Mouse (Mus musculus): ENCODE results near the gene Cdc26. TPM values are rescaled to one million over a fixed set of nuclear protein-coding genes. Genes with fewer than 3 reads are reported as not detected.
A peak's percentile ranks its signal among the peaks of the same experiment; 100 is the strongest.

The Cdc26 gene
- polyA plus RNA-seq, 1 experiment from 2014 or later = 128 TPM

DNA sequence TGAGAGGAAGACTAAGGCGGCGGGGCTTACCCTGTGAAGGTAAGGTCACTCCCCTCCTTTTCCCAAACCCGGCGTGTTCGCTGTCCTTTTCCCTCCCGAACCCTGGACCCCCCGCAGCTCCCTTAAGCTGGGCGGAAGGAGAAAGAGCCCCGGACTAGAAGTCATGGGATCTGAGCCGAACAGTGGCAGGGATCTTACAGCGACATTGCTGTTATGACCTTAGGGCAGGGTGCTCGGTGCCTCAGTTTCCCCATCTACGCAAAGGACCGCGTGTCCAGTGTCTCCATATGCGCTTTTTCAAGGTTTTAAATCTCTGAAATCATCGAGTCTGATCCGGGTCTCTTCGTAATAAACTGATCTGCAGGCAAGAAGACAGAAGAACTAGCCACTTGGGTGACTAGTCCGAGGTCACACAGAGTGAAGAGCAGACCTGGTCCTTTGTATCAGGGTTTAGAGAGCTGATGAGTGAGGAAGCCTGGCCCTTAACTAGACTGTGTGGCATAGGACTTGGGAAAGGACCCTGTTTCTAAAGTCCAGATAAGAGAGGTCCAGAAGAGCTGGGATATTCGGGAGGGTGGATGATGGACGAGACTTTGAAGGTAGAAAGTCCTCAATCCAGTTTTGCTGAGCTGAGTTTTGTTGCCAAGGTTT, 47.5 kb downstream of the Cdc26 start:
- 0% methylated on average over 22 of the region's 22 CpGs for WGBS
- no peak; the same call in 1 of the 2 replicates for ATAC-seq (ENCODE audit: insufficient read depth, low FRiP score)

DNA sequence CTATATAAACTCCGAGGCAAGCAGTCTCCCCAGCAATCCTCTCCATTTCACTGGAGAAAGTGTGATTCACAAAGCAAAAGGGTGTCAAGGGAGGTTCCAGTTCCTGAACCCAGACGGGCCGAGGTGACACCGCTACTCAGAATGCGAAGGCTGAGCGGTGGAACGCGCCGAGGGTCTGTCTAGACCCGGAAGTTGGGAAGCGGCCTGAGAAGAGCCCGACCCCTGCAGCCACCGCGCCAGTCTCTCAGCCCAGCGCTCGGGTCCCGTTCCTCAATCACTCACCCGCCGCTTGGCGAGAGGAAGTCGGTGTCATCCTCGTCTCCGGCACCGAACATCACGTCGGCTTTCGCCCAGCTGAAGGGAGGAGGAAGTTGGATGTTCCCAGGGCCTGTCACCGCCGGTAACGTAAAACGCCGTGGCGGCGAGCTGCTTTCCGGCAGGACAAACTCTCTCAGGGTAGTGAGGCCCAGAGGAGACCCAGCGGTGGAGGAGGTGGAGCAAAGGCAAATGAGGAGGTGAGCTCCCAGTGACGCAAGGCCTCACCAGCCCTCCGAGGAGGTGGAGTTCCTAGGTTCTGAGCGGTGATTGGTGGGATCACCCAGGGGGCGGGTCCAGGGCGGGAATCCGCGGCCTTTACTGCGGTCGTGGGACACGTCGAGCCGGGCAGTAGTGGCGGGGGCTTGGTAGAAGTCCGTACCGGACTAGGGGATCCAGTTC, 48.2 kb downstream of the Cdc26 start, which contains the start of the genes Fkbp15 and Slc31a1:
Gene Fkbp15, minus strand, starts transcription at position 461 of the 717 bp plus-strand sequence.
Gene Slc31a1, plus strand, starts transcription at position 640 of the 717 bp plus-strand sequence.
- H3K4me1 ChIP-seq (ENCODE audit: control insufficient read depth, insufficient read depth, low read length) = peaks cover 13% of the 10 kb centered on the region
- H3K27ac ChIP-seq (ENCODE audit: low read length) = peak within 1 kb of the TSS; percentile 75
- no peaks in the 10 kb centered on the region for H3K27me3 ChIP-seq (ENCODE audit: control insufficient read depth, insufficient read depth, low read length)
- peak within 1 kb of the TSS; percentile 85 for H3K9ac ChIP-seq (ENCODE audit: low read length)
- peak within 1 kb of the TSS; percentile 67 for H3K4me2 ChIP-seq (ENCODE audit: low read depth, low read length)
- no peaks in the 10 kb centered on the region for H3K9me3 ChIP-seq (replicated peaks; ENCODE audit: control insufficient read depth, low read length)
- H3K36me3 ChIP-seq (ENCODE audit: control insufficient read depth, insufficient read depth, low read length) = no peaks in the 10 kb centered on the region
- WGBS = under 1% methylated on average over 51 of the region's 51 CpGs
- ATAC-seq (ENCODE audit: insufficient read depth, low FRiP score) = peak; percentile 100
- H3K4me3 ChIP-seq (replicated peaks; ENCODE audit: low read length) = peak within 1 kb of the TSS; percentile 83

More for the DNA sequence above, 47.5 kb downstream of the Cdc26 start:
- Histone ChIP-seq H3K9me3 (replicated peaks; ENCODE audit: control insufficient read depth, low read length) (no peaks in the 10 kb centered on the region), H3K36me3 (ENCODE audit: control insufficient read depth, insufficient read depth, low read length) (no peaks in the 10 kb centered on the region), H3K9ac (ENCODE audit: low read length) (peak overlapping the region; percentile 85), H3K27me3 (ENCODE audit: control insufficient read depth, insufficient read depth, low read length) (no peaks in the 10 kb centered on the region), H3K4me1 (ENCODE audit: control insufficient read depth, insufficient read depth, low read length) (peaks cover 13% of the 10 kb centered on the region), H3K4me2 (ENCODE audit: low read depth, low read length) (peak overlapping the region; percentile 67), H3K4me3 (replicated peaks; ENCODE audit: low read length) (peak overlapping the region; percentile 83), H3K27ac (ENCODE audit: low read length) (peak overlapping the region; percentile 75)

DNA sequence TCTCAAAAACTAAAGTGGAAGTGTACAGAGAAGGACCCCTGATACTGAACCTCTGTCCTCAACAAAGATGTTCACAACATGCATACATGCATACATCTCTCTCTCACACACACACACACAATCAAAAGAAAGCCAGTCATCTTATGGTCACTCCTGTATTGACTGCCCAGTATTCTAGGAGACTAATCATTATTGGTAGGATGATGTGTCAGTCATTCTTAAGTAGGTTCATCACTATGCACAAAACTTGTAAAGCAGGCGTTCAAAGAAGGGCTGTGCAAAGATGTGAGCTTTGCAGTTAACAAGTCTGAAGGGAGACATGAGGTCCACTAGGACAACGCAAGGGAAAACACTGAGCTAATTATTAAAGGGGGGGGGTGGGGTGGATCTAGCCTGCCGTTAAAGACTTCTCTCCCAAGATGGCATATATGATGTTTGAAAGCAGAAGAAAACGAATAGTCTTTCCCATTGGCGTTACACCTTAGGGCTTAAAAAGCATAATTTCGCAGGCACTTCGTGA, 49.1 kb downstream of the Cdc26 start:
- Histone ChIP-seq H3K27me3 (ENCODE audit: control insufficient read depth, insufficient read depth, low read length) (no peaks in the 10 kb centered on the region), H3K36me3 (ENCODE audit: control insufficient read depth, insufficient read depth, low read length) (no peaks in the 10 kb centered on the region), H3K9me3 (replicated peaks; ENCODE audit: control insufficient read depth, low read length) (no peaks in the 10 kb centered on the region), H3K4me3 (replicated peaks; ENCODE audit: low read length) (peak overlapping the region; percentile 83), H3K27ac (ENCODE audit: low read length) (peak overlapping the region; percentile 31; the same call in 1 of the 2 replicates), H3K9ac (ENCODE audit: low read length) (peak overlapping the region; percentile 74), H3K4me2 (ENCODE audit: low read depth, low read length) (peak overlapping the region; percentile 65), H3K4me1 (ENCODE audit: control insufficient read depth, insufficient read depth, low read length) (peaks cover 13% of the 10 kb centered on the region)
- 42% methylated on average over 7 of the region's 7 CpGs for WGBS
- no peak for ATAC-seq (ENCODE audit: insufficient read depth, low FRiP score)

DNA sequence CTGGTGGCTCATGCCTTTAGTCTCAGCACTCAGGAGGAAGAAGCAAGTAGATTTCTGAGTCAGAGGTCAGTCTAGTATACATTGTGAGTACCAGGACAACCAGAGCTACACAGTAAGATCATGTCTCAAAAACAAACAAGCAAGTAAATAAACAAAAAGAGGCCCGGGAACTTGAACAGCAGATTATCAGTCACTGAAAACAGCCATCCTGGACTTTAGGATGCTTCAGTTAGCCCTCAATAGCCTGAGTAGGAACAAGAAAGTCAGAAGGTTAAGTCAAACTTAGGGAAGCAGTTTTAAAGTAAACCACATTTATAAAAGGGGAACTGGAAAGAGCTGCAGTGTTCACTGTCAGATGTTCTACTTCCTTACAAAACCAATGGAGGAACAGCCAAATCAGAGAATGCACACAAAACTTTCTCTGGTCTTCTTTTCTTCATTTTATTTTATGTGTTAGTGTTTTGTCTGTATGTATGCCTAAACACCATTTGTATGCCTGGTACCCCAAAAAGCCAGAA, 50.8 kb downstream of the Cdc26 start:
- Histone ChIP-seq H3K36me3 (ENCODE audit: control insufficient read depth, insufficient read depth, low read length) (no peaks in the 10 kb centered on the region), H3K4me3 (replicated peaks; ENCODE audit: low read length) (no peak overlapping the region), H3K9ac (ENCODE audit: low read length) (no peak overlapping the region), H3K4me2 (ENCODE audit: low read depth, low read length) (no peak overlapping the region), H3K27me3 (ENCODE audit: control insufficient read depth, insufficient read depth, low read length) (no peaks in the 10 kb centered on the region), H3K4me1 (ENCODE audit: control insufficient read depth, insufficient read depth, low read length) (peaks cover 13% of the 10 kb centered on the region), H3K27ac (ENCODE audit: low read length) (0 out of 2 replicates have a peak overlapping the region, but pooled peaks have one; percentile 13), H3K9me3 (replicated peaks; ENCODE audit: control insufficient read depth, low read length) (no peaks in the 10 kb centered on the region)
- no peak for ATAC-seq (ENCODE audit: insufficient read depth, low FRiP score)
- WGBS = 79% methylated on average over 1 of the region's 1 CpGs

DNA sequence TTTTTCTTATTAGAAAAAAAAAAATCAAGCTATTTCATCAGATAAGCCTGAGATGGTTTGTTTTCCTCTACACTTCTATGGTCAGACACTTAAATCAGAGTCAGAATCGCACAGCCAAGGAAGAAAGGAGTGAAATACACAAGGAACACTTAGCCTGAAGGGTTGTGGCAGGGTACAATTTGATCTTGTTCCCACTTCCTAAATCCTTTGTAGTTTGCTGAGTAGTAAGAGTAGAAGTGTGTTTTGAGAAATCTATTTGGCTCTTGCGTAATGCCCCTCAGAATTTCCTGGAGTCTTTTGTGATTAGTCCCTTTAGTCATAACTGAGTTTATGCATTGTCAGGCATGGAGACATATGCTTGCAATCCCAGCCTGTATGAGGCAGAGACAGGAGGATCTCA, 59.1 kb downstream of the Cdc26 start:
- Histone ChIP-seq H3K4me1 (ENCODE audit: control insufficient read depth, insufficient read depth, low read length) (no peaks in the 10 kb centered on the region), H3K27me3 (ENCODE audit: control insufficient read depth, insufficient read depth, low read length) (no peaks in the 10 kb centered on the region), H3K4me2 (ENCODE audit: low read depth, low read length) (no peak overlapping the region), H3K9me3 (replicated peaks; ENCODE audit: control insufficient read depth, low read length) (no peaks in the 10 kb centered on the region), H3K9ac (ENCODE audit: low read length) (no peak overlapping the region), H3K4me3 (replicated peaks; ENCODE audit: low read length) (no peak overlapping the region), H3K36me3 (ENCODE audit: control insufficient read depth, insufficient read depth, low read length) (0 out of 2 replicates have a peak, but pooled peaks cover 7% of the 10 kb centered on the region), H3K27ac (ENCODE audit: low read length) (0 out of 2 replicates have a peak overlapping the region, but pooled peaks have one; percentile 3)
- 94% methylated on average over 2 of the region's 2 CpGs for WGBS
- ATAC-seq (ENCODE audit: insufficient read depth, low FRiP score) = no peak

DNA sequence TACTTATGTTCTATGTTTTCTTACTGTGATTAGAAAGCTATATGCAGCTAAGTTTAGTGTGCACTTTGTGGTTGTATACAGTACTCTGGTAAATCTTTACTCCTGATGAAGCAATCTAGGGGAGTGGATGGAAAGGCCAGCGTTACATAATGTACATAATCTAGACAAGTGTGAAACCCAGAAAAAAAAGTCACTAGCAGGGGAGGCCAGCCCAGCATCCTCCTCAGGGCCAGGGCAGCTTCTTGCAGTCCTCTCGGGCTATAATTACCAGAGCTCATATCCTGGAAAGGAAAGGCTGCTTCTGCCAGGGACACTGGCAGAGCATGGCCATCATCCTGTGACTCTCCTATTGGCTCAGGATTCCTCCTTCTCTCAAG, 60.1 kb downstream of the Cdc26 start:
- Histone ChIP-seq H3K27ac (ENCODE audit: low read length) (peak overlapping the region; percentile 31), H3K9ac (ENCODE audit: low read length) (no peak overlapping the region), H3K4me1 (ENCODE audit: control insufficient read depth, insufficient read depth, low read length) (no peaks in the 10 kb centered on the region), H3K4me3 (replicated peaks; ENCODE audit: low read length) (no peak overlapping the region), H3K9me3 (replicated peaks; ENCODE audit: control insufficient read depth, low read length) (no peaks in the 10 kb centered on the region), H3K4me2 (ENCODE audit: low read depth, low read length) (no peak overlapping the region), H3K36me3 (ENCODE audit: control insufficient read depth, insufficient read depth, low read length) (0 out of 2 replicates have a peak, but pooled peaks cover 7% of the 10 kb centered on the region), H3K27me3 (ENCODE audit: control insufficient read depth, insufficient read depth, low read length) (no peaks in the 10 kb centered on the region)
- 40% methylated on average over 2 of the region's 2 CpGs for WGBS
- ATAC-seq (ENCODE audit: insufficient read depth, low FRiP score) = no peak

DNA sequence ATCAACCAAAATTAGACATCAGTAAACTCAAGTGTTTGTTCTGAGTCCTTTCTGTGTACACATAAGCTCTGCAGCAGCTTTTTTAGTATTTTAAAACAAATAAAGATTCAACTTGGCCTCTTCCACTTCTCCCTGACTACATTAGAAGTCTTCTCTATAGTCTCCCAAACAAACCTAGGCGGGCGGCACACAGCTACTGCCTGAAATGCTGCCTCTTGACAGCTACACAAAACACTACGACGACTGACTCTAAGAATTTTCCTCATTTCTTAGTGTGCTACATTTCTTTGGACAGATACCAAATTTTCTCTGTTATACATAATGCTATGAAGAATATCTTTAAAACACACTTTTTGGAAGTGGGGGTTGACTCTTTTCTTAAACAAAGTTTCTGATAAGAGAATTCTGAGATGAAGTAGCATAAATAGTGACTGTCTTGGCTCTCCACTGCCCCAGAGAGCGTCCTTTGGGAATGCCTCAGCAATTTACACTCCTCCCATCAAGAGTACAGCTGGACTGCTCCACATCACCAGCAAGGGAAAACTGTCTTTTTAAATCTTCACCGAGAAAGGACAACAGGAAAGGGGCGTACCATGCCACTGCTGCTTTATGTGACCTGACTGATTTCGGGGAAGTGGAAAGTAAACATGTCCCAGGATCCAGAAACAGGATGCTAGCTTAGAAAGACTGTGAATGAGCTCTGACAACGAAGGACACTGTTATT, 60.7 kb downstream of the Cdc26 start:
- Histone ChIP-seq H3K9ac (ENCODE audit: low read length) (no peak overlapping the region), H3K27ac (ENCODE audit: low read length) (peak overlapping the region; percentile 34; the same call in 1 of the 2 replicates), H3K36me3 (ENCODE audit: control insufficient read depth, insufficient read depth, low read length) (0 out of 2 replicates have a peak, but pooled peaks cover 7% of the 10 kb centered on the region), H3K9me3 (replicated peaks; ENCODE audit: control insufficient read depth, low read length) (no peaks in the 10 kb centered on the region), H3K27me3 (ENCODE audit: control insufficient read depth, insufficient read depth, low read length) (no peaks in the 10 kb centered on the region), H3K4me2 (ENCODE audit: low read depth, low read length) (no peak overlapping the region), H3K4me1 (ENCODE audit: control insufficient read depth, insufficient read depth, low read length) (no peaks in the 10 kb centered on the region), H3K4me3 (replicated peaks; ENCODE audit: low read length) (no peak overlapping the region)
- WGBS = 30% methylated on average over 9 of the region's 9 CpGs
- ATAC-seq (ENCODE audit: insufficient read depth, low FRiP score) = no peak; the same call in 1 of the 2 replicates

DNA sequence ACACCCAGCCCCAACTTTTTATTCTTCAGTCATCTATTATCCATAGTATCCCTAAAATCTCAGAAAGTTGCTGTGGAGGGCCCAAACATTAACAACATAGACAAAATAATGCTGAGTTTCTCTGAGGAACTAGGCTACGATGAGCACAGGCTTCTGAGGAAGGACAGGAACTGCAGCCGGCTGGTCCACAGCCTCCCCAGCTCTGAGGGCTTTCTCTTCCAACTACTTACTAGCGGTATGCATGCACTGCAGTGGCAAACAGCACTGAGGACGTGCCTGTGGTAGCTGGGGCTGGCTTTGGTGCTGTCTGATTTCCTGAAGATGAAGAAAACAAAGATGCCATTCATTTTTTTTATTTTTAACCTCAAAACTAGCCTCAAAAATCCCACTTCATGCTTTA, 62.6 kb downstream of the Cdc26 start:
- Histone ChIP-seq H3K27ac (ENCODE audit: low read length) (no peak overlapping the region), H3K9me3 (replicated peaks; ENCODE audit: control insufficient read depth, low read length) (no peaks in the 10 kb centered on the region), H3K4me1 (ENCODE audit: control insufficient read depth, insufficient read depth, low read length) (no peaks in the 10 kb centered on the region), H3K4me2 (ENCODE audit: low read depth, low read length) (no peak overlapping the region), H3K9ac (ENCODE audit: low read length) (no peak overlapping the region), H3K36me3 (ENCODE audit: control insufficient read depth, insufficient read depth, low read length) (0 out of 2 replicates have a peak, but pooled peaks cover 7% of the 10 kb centered on the region), H3K4me3 (replicated peaks; ENCODE audit: low read length) (no peak overlapping the region), H3K27me3 (ENCODE audit: control insufficient read depth, insufficient read depth, low read length) (no peaks in the 10 kb centered on the region)
- ATAC-seq (ENCODE audit: insufficient read depth, low FRiP score) = no peak
- 80% methylated on average over 4 of the region's 4 CpGs for WGBS

All from stomach, embryonic 16.5 days (tissue).